Mouse (Mus musculus): Measurements from ENCODE around the gene Gpsm1.

DNA sequence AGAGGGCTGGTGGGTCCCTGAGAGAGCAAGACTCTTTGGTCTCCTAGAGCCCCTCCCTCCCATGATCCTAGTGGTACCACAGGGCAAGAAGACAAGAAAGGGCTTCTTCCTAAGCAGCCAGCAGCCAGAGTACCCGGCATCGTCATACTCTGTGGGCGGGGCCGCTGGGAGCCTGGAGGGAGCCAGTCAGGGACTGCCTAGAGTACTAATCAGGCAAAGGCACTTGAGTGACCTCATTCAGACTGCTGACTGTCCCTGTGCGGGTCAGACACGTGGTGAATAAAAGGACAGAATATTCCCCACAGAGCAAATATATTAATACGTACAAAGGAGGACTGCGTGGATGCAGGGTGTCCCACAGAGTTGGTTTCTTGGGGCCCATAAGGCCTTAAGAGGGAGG lies 14.1 kb downstream of the Gpsm1 start:
- TF ChIP-seq CTCF (IDR thresholded peaks at IDR 0.05; ENCODE audit: borderline replicate concordance, extremely low read depth, insufficient read depth, insufficient read length), result no peak
- no peak for TF ChIP-seq POLR2A (IDR thresholded peaks at IDR 0.05; ENCODE audit: borderline replicate concordance, extremely low read depth, insufficient read depth, insufficient read length, poor library complexity, severe bottlenecking)
